Comparison of ENCODE assay signal across 15 mouse cellular contexts in genomic region chr2:71176329-71177249, GRCm38 (mm10).
"Had no signal": no experiment of that assay in that cellular context is flagged by ENCODE, and none has a peak within 500 bp of the region (broad histone marks: within the 10 kb centered on the region; RNA-seq: fewer than 3 reads in every experiment).

No protein-coding gene starts in this region.

- H3K9me3 ChIP-seq: neural tube, embryonic 12.5 days had no signal

- DNase-seq: kidney, adult 8-10 months; kidney, postnatal 25 days; layer of hippocampus, adult 9-11 months; layer of hippocampus, postnatal 36 days; left cerebral cortex, postnatal 4 days; lung, postnatal 36 days; right cerebral cortex, postnatal 4 days; spleen, adult 18-20 months; thymus, adult 18-20 months; thymus, postnatal 14 days had no signal

- H3K9ac ChIP-seq: limb, embryonic 13.5 days; liver, embryonic 14.5 days; midbrain, embryonic 12.5 days; neural tube, embryonic 12.5 days had no signal

- H3K4me1 ChIP-seq: midbrain, embryonic 12.5 days; neural tube, embryonic 12.5 days had no signal

- H3K4me2 ChIP-seq: limb, embryonic 13.5 days; midbrain, embryonic 12.5 days; neural tube, embryonic 12.5 days had no signal

- ATAC-seq: intestine, embryonic 16.5 days had no signal

- H3K27me3 ChIP-seq: limb, embryonic 13.5 days; midbrain, embryonic 12.5 days; neural tube, embryonic 12.5 days had no signal

- H3K4me3 ChIP-seq: limb, embryonic 13.5 days; midbrain, embryonic 12.5 days; neural tube, embryonic 12.5 days had no signal

- H3K36me3 ChIP-seq: limb, embryonic 13.5 days; midbrain, embryonic 12.5 days; neural tube, embryonic 12.5 days had no signal

- H3K27ac ChIP-seq: limb, embryonic 13.5 days; liver, embryonic 14.5 days; midbrain, embryonic 12.5 days; neural tube, embryonic 12.5 days had no signal
